Mouse (Mus musculus) left cerebral cortex, adult 2 months (tissue): ENCODE measurements around the gene Mss51. TPM values are rescaled to one million over a fixed set of nuclear protein-coding genes. Genes with fewer than 3 reads are reported as not detected.

Experiments
- DNase-seq, 2 experiments: peaks; one replicate each; pipeline ENCODE4 v3.0.0; 2021 to 2022; ENCODE audit warnings: low spot score in 2 of 2, mixed read lengths in 1 of 2; ENCODE audit errors: extremely low spot score in 1 of 2
- H3K27ac ChIP-seq: fragments of 200-600 bp; 2 replicates; pipeline ENCODE4 v1.8.1; 2022
- H3K4me3 ChIP-seq: fragments of 200-600 bp; 2 replicates; pipeline ENCODE4 v1.8.1; 2022
- CTCF ChIP-seq: fragments of 200-600 bp; IDR thresholded peaks from 2 replicates; pipeline ENCODE4 v1.8.1; 2022; ENCODE audit warnings: antibody characterized with exemption, mild to moderate bottlenecking, moderate library complexity
- intact Hi-C: fragments of 180-260 bp; cut with DNase I; formaldehyde crosslinking; loops from one replicate; pipeline ENCODE4 v1.15.1; 2025
- total RNA-seq, 2 experiments: library from RNA; stranded (reverse); gene quantifications; 2 replicates each; pipeline ENCODE4 v1.2.3; 2021

Gene Mss51
- total RNA-seq, 2 experiments from 2014 or later, result 0.97 to 1.2 TPM

DNA sequence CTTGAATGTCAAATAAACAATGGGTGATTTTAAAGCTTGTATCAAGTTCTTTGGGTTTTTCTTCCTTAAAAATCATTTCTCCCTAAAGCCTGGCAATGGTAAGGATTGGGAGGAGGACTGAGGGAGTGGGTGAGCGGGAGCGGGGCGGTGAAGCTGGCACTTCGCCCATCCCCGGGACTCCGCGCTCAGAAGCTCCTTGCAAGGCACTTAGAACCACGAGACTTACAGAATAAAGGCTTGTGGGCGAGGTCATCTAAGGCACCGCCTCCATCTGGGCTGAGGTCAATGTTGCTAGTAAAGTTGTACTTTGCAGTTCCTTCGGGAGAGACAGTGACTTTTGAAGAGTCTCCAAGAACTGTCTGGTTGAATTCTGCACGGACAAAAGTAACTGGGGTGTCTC, 49.5 kb downstream of the Mss51 start:
- intact Hi-C loops, result loop anchor here (5.0 kb wide), 1 partner anchor 45 kb away; no protein-coding TSS in a partner anchor
- no peak for TF ChIP-seq CTCF
- Histone ChIP-seq H3K4me3 (no peak overlapping the region), H3K27ac (peak overlapping the region; percentile 50)
- DNase-seq, result peak; percentile 36 to 43

DNA sequence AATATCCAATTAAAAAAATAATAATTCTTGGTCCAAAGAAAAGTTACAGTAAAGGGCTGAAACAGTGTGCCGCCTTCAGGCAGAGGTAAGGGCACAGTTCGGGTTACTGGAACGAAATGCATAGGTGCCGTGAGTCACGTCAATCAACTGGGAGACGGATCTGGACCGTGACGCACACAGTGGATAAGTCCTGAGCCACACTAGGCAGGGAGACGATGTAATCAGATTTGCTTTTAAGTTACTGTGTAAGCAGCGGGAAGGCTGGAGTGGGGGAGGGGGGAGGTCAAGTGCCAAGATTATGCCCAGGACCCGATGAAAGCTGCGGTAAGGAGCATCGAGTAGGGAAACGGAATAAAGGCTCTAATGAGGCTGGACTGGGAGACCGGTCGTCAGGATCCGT, 54.4 kb downstream of the Mss51 start:
- H3K27ac ChIP-seq, result no peak overlapping the region
- no peak for DNase-seq
- H3K4me3 ChIP-seq, result no peak overlapping the region
- no peak for TF ChIP-seq CTCF
- intact Hi-C loops, result no loop called here

DNA sequence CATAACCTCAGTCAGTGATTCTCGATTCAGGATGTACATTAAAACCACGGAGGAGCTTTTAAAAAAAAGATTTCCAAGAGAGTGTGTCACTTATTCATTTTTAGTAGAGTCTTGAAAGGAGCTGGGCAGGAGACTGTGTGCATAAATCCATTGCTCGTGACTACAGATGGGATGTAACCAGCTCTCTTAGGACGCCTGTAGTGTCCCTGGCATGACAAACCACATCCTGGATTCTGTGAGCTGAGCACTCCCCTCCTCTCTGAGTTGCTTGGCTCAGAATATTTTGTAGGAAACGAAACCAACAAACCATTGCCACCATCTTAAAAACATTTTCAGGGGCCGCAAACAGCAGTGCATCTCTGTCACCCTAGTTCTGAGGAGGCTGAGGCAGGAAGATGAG, 59.7 kb downstream of the Mss51 start:
- intact Hi-C loops, result no loop called here
- TF ChIP-seq CTCF, result no peak
- Histone ChIP-seq H3K4me3 (no peak overlapping the region), H3K27ac (no peak overlapping the region)
- DNase-seq, result no peak

Other genes starting within 250 kb of the Mss51 start
- not detected for gene Kcnk16, start 227.7 kb downstream of the Mss51 start, total RNA-seq
- 10 to 100 TPM; 17.3 to 18.6 TPM for gene Nudt13, start 202.2 kb downstream of the Mss51 start, total RNA-seq
- gene Ecd, start 148.8 kb downstream of the Mss51 start, total RNA-seq, result 10 to 100 TPM; 33.2 to 39.0 TPM
- gene Fam149b, start 148.7 kb downstream of the Mss51 start, total RNA-seq, result 10 to 100 TPM; 50.6 to 53.1 TPM
- 10 to 100 TPM; 24.7 to 25.4 TPM for gene Dnajc9, start 108.0 kb downstream of the Mss51 start, total RNA-seq
- gene Mrps16, start 103.3 kb downstream of the Mss51 start, total RNA-seq, result 10 to 100 TPM; 30.8 to 33.5 TPM
- 1 to 10 TPM in 1 of 2 experiments, under 1 TPM in 1; 0.95 to 2.2 TPM for gene Cfap70, start 44.7 kb downstream of the Mss51 start, total RNA-seq
- gene Anxa7, start 16.8 kb downstream of the Mss51 start, total RNA-seq, result 10 to 100 TPM; 64.9 to 66.2 TPM
- gene Ppp3cb, start 49.7 kb upstream of the Mss51 start, total RNA-seq, result 100 to 1,000 TPM; 267 to 280 TPM
- 10 to 100 TPM; 42.2 to 48.8 TPM for gene Usp54, start 144.2 kb upstream of the Mss51 start, total RNA-seq
- not detected for gene Myoz1, start 159.6 kb upstream of the Mss51 start, total RNA-seq
- gene Synpo2l, start 171.5 kb upstream of the Mss51 start, total RNA-seq, result under 1 TPM; 0.21 to 0.23 TPM
- 100 to 1,000 TPM; 113 to 115 TPM for gene Sec24c, start 177.4 kb upstream of the Mss51 start, total RNA-seq
- 10 to 100 TPM; 17.6 to 18.2 TPM for gene Fut11, start 198.1 kb upstream of the Mss51 start, total RNA-seq
- 10 to 100 TPM; 47.3 to 48.1 TPM for gene Chchd1, start 206.1 kb upstream of the Mss51 start, total RNA-seq
- gene Zswim8, start 210.7 kb upstream of the Mss51 start, total RNA-seq, result 100 to 1,000 TPM; 176 to 180 TPM
- 10 to 100 TPM; 15.5 to 17.7 TPM for gene Ndst2, start 237.7 kb upstream of the Mss51 start, total RNA-seq